Mouse (Mus musculus) small intestine, adult 2 months (tissue): ENCODE measurements around the gene Gm29609. TPM values are rescaled to one million over a fixed set of nuclear protein-coding genes. Genes with fewer than 3 reads are reported as not detected.
A peak's percentile ranks its signal among the peaks of the same experiment; 100 is the strongest.

ENCODE experiments used
- H3K27ac ChIP-seq: fragments of 200-500 bp; 2 replicates; pipeline ENCODE4 v1.5.1; 2012; ENCODE audit warnings: low read depth, low read length, control low read depth, inconsistent platforms; ENCODE audit not compliant: insufficient read depth
- H3K27me3 ChIP-seq: fragments of 200-500 bp; 2 replicates; pipeline ENCODE4 v1.6.1; 2012; ENCODE audit warnings: mild to moderate bottlenecking, moderate library complexity, low read length, inconsistent platforms; ENCODE audit not compliant: control insufficient read depth, insufficient read depth
- H3K36me3 ChIP-seq: fragments of 200-500 bp; 2 replicates; pipeline ENCODE4 v1.6.1; 2012; ENCODE audit warnings: mild to moderate bottlenecking, low read length, control low read depth, inconsistent platforms; ENCODE audit not compliant: control insufficient read depth, insufficient read depth
- H3K4me1 ChIP-seq: fragments of 200-500 bp; 2 replicates; pipeline ENCODE4 v1.6.1; 2012; ENCODE audit warnings: low read length, inconsistent platforms, mixed read lengths; ENCODE audit not compliant: control insufficient read depth, insufficient read depth, insufficient read length
- H3K4me3 ChIP-seq: fragments of 200-500 bp; 2 replicates; pipeline ENCODE4 v1.5.1; 2012; ENCODE audit warnings: low read depth, mild to moderate bottlenecking, control low read depth, inconsistent platforms, low read length, moderate library complexity
- CTCF ChIP-seq: fragments of 200-500 bp; IDR thresholded peaks from 2 replicates; pipeline ENCODE4 v1.5.1; 2012; ENCODE audit warnings: low read depth, mild to moderate bottlenecking, control low read depth, inconsistent platforms, low read length, moderate library complexity, mixed read lengths; ENCODE audit not compliant: insufficient replicate concordance, insufficient read length; ENCODE audit errors: extremely low read depth
- POLR2A ChIP-seq: fragments of 200-500 bp; IDR thresholded peaks from 2 replicates; pipeline ENCODE4 v1.6.1; 2012; ENCODE audit warnings: low read depth, mild to moderate bottlenecking, control low read depth, inconsistent platforms, low read length, moderate library complexity
- WGBS: fragments of 180-500 bp; shearing (Covaris S2); methylation state at CpG from one replicate; pipeline ENCODE4 v1.1.7; 2018; 5-methylcytosine and 5-hydroxymethylcytosine counted together
- polyA plus RNA-seq: library from polyadenylated mRNA; depleted of rRNA; stranded (reverse); fragments of >200 nt; gene quantifications from 2 replicates; pipeline ENCODE4 v1.2.3, GENCODE M21; 2012; rRNA removed

Gene Gm29609
- polyA plus RNA-seq, 1 experiment: 0.98 TPM

GRCm38 (mm10) chr5:31110781-31111180 lies 68.9 kb downstream of the Gm29609 start:
- no peak overlapping the region for H3K4me3 ChIP-seq
- TF ChIP-seq POLR2A: no peak
- TF ChIP-seq CTCF: no peak
- H3K27me3 ChIP-seq: no peaks in the 10 kb centered on the region
- 25% methylated on average over 7 of the region's 7 CpGs for WGBS
- no peaks in the 10 kb centered on the region for H3K36me3 ChIP-seq
- H3K4me1 ChIP-seq: no peaks in the 10 kb centered on the region
- H3K27ac ChIP-seq: no peak overlapping the region

GRCm38 (mm10) chr5:31108000-31108490 lies 71.7 kb downstream of the Gm29609 start, which contains the start of gene Slc30a3:
Gene Slc30a3, minus strand, starts transcription at chr5:31108237.
- no peak for TF ChIP-seq CTCF
- no peak for TF ChIP-seq POLR2A
- Histone ChIP-seq H3K4me3 (no peak within 1 kb of the TSS), H3K4me1 (no peaks in the 10 kb centered on the region), H3K27me3 (no peaks in the 10 kb centered on the region; the same call in 1 of the 2 replicates), H3K27ac (no peak within 1 kb of the TSS), H3K36me3 (no peaks in the 10 kb centered on the region)
- 90% methylated on average over 18 of the region's 18 CpGs for WGBS

DNA sequence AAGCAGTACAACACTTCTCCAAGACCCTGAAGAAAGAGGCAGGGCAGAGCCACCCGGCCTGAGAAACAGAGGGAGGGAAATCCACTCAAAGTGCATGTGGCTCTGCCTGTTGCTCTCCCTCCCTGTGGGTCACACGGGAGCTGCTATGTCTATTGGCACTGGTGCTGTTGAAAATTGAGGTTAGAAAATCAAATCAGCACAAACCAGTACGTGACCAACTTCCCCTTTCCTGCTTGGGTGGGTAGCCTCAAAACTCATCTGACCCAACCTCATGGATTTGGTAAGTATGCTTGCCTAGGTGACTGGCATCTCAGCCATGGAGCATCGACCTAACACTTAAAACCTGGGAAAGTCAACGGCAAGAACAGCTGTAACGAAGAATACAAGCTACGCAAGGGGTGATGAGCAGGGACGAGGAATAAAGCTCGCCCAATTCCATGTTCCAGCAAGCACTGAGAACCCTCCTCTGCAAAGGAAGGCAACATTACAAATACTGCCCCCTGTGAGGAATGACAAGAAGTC lies 73.8 kb downstream of the Gm29609 start, which contains the start of gene Dnajc5g:
Gene Dnajc5g, plus strand, starts transcription at position 472 of the 522 bp plus-strand sequence.
- Histone ChIP-seq H3K4me1 (no peaks in the 10 kb centered on the region), H3K4me3 (no peak within 1 kb of the TSS), H3K27ac (no peak within 1 kb of the TSS), H3K27me3 (peaks cover 6% of the 10 kb centered on the region; the same call in 1 of the 2 replicates), H3K36me3 (no peaks in the 10 kb centered on the region)
- WGBS: 76% methylated on average over 9 of the region's 9 CpGs
- TF ChIP-seq POLR2A: no peak
- TF ChIP-seq CTCF: no peak

DNA sequence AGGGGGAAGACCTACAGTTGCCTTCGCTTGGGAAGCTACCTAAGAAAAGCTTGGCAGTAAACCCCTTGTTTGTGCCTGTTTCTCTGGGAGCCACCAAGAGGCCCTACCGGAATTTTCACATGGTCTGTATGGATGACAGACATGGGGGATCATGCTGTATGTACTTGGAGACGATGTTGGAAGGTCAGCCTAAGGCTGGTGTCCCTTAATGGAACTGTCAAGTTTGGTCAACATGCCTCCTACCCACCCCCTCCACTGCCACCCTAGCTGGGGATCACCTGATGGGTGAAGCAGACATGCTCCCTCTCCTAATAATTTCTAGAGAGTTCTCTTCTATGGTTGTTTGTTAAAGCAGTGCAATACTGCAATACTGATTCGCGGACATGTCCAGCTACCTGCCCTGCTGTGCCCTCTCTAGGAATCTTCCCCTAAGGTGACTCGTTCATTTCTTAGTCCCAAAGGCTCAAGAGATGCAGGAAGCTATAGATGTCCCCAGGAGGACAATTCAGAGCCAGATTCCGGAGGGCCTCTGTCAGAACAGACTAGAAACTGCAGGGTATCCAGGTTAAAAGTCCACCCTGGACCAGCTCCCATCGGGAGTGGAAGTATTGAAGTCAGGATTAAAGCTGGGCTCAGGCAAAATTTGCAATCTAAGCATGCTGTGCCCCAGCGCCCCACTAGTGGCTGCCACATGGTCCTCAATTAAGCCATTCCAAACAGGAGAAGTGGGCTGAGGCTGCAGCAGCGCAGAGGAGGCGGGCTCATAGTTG lies 83.8 kb downstream of the Gm29609 start:
- TF ChIP-seq POLR2A (no peak), CTCF (no peak)
- WGBS: 33% methylated on average over 11 of the region's 11 CpGs
- H3K36me3 ChIP-seq: no peaks in the 10 kb centered on the region
- H3K27ac ChIP-seq: no peak overlapping the region
- H3K4me3 ChIP-seq: peak overlapping the region; percentile 47
- peaks cover 51% of the 10 kb centered on the region for H3K27me3 ChIP-seq
- H3K4me1 ChIP-seq: peaks cover 16% of the 10 kb centered on the region

GRCm38 (mm10) chr5:31094799-31095691 lies 84.7 kb downstream of the Gm29609 start:
- Histone ChIP-seq H3K4me1 (peaks cover 16% of the 10 kb centered on the region), H3K36me3 (no peaks in the 10 kb centered on the region), H3K27me3 (peaks cover 58% of the 10 kb centered on the region), H3K27ac (no peak overlapping the region), H3K4me3 (peak overlapping the region; percentile 47)
- no peak for TF ChIP-seq CTCF
- no peak for TF ChIP-seq POLR2A
- WGBS: under 1% methylated on average over 59 of the region's 59 CpGs

Other genes starting within 250 kb of the Gm29609 start
- 219 and 481 TPM in 2 replicates for gene Cgref1, start 234.3 kb downstream of the Gm29609 start, polyA plus RNA-seq
- gene Preb, start 219.6 kb downstream of the Gm29609 start, polyA plus RNA-seq: 249 and 335 TPM in 2 replicates
- 0.44 and 2.0 TPM in 2 replicates for gene Tcf23, start 211.2 kb downstream of the Gm29609 start, polyA plus RNA-seq
- gene Atraid, start 131.6 kb downstream of the Gm29609 start, polyA plus RNA-seq: 29.3 and 51.4 TPM in 2 replicates
- 14.5 and 75.0 TPM in 2 replicates for gene Slc5a6, start 131.0 kb downstream of the Gm29609 start, polyA plus RNA-seq
- 15.4 and 17.5 TPM in 2 replicates for gene Cad, start 125.1 kb downstream of the Gm29609 start, polyA plus RNA-seq
- not detected in 2 replicates for gene Dnajc5g, start 73.6 kb downstream of the Gm29609 start, polyA plus RNA-seq
- gene Slc30a3, start 71.7 kb downstream of the Gm29609 start, polyA plus RNA-seq: 0.15 and 0.17 TPM in 2 replicates
- gene Trim54, start 63.2 kb downstream of the Gm29609 start, polyA plus RNA-seq: not detected in 2 replicates
- not detected in 2 replicates for gene Ucn, start 41.1 kb downstream of the Gm29609 start, polyA plus RNA-seq
- gene Mpv17, start 25.7 kb downstream of the Gm29609 start, polyA plus RNA-seq: 29.1 and 33.2 TPM in 2 replicates
- 16.3 and 21.9 TPM in 2 replicates for gene Gtf3c2, start 233 bp upstream of the Gm29609 start, polyA plus RNA-seq
- 37.8 and 56.9 TPM in 2 replicates for gene Snx17, start 13.3 kb upstream of the Gm29609 start, polyA plus RNA-seq
- gene Eif2b4, start 13.5 kb upstream of the Gm29609 start, polyA plus RNA-seq: 30.6 and 43.2 TPM in 2 replicates
- 29.0 and 65.0 TPM in 2 replicates for gene Zfp513, start 22.4 kb upstream of the Gm29609 start, polyA plus RNA-seq
- gene Ppm1g, start 40.8 kb upstream of the Gm29609 start, polyA plus RNA-seq: 39.3 and 67.7 TPM in 2 replicates
- gene Nrbp1, start 61.0 kb upstream of the Gm29609 start, polyA plus RNA-seq: 98.0 and 232 TPM in 2 replicates
- 0.82 TPM in 1 of 2 replicates, not detected in the other for gene Gm9970, start 61.3 kb upstream of the Gm29609 start, polyA plus RNA-seq
- gene Krtcap3, start 71.8 kb upstream of the Gm29609 start, polyA plus RNA-seq: 122 and 205 TPM in 2 replicates
- gene Ift172, start 111.2 kb upstream of the Gm29609 start, polyA plus RNA-seq: 18.1 and 20.9 TPM in 2 replicates
- 1.7 and 1.8 TPM in 2 replicates for gene Fndc4, start 116.2 kb upstream of the Gm29609 start, polyA plus RNA-seq
- gene Gckr, start 117.5 kb upstream of the Gm29609 start, polyA plus RNA-seq: 0.05 TPM in 1 of 2 replicates, not detected in the other